Mouse (Mus musculus) CH12.LX (cell line): ENCODE measurements around the gene Tmem238l. TPM values are rescaled to one million over a fixed set of nuclear protein-coding genes. Genes with fewer than 3 reads are reported as not detected.

Source experiments
- DNase-seq: peaks from one replicate; pipeline ENCODE4 v3.0.0-alpha.2; 2013; ENCODE audit errors: extremely low read depth
- H3K27ac ChIP-seq: 2 replicates; pipeline ENCODE4 v1.5.1; 2012; ENCODE audit warnings: low read depth, mild to moderate bottlenecking, control low read depth, moderate library complexity; ENCODE audit not compliant: insufficient read depth
- H3K27me3 ChIP-seq: replicated peaks from 2 replicates; pipeline ENCODE3; 2012; ENCODE audit warnings: inconsistent platforms
- H3K36me3 ChIP-seq, 2 experiments: replicated peaks in 1 of 2; 2 replicates each; pipeline versions ENCODE3 to v1.6.1; 2012; ENCODE audit warnings: inconsistent platforms in 1 of 2, low read length in 1 of 2, mild to moderate bottlenecking in 1 of 2, mixed read lengths in 1 of 2, moderate library complexity in 1 of 2; ENCODE audit not compliant: control insufficient read depth in 1 of 2, insufficient read depth in 1 of 2
- H3K4me1 ChIP-seq, 2 experiments: 2 replicates each; pipeline ENCODE4 v1.6.1; 2012; ENCODE audit warnings: inconsistent platforms in 1 of 2, moderate library complexity in 1 of 2; ENCODE audit not compliant: insufficient read depth in 2 of 2, control insufficient read depth in 1 of 2
- H3K4me2 ChIP-seq: 2 replicates; pipeline ENCODE4 v1.6.1; 2012; ENCODE audit warnings: low read depth, mild to moderate bottlenecking, control low read depth; ENCODE audit not compliant: poor library complexity, insufficient read depth, severe bottlenecking
- H3K4me3 ChIP-seq, 3 experiments: fragments of 150-350 bp in 1 of 3; sonication (generic) in 1 of 3; replicated peaks in 1 of 3; 2 replicates each; pipeline versions ENCODE3 to v1.5.1; 2011 to 2012; ENCODE audit warnings: low read depth in 2 of 3, low read length in 2 of 3, mild to moderate bottlenecking in 2 of 3, moderate library complexity in 2 of 3, control low read depth in 1 of 3, improper control_type of control experiment in 1 of 3, inconsistent platforms in 1 of 3, mixed read lengths in 1 of 3; ENCODE audit not compliant: poor library complexity in 1 of 3
- H3K79me2 ChIP-seq: replicated peaks from 2 replicates; pipeline ENCODE4 v1.6.1; 2012; ENCODE audit warnings: mild to moderate bottlenecking, moderate library complexity; ENCODE audit not compliant: control insufficient read depth, poor library complexity, insufficient read depth, severe bottlenecking; ENCODE audit errors: extremely low read depth
- H3K9ac ChIP-seq: 2 replicates; pipeline ENCODE4 v1.6.1; 2012; ENCODE audit warnings: low read depth, mild to moderate bottlenecking, control low read depth, moderate library complexity; ENCODE audit not compliant: insufficient read depth
- H3K9me3 ChIP-seq: replicated peaks from 2 replicates; pipeline ENCODE3; 2012; ENCODE audit warnings: low read length, inconsistent platforms, mixed read lengths
- CHD2 ChIP-seq: IDR thresholded peaks from 2 replicates; pipeline ENCODE4 v1.6.1; 2011; ENCODE audit warnings: low read length, improper control_type of control experiment
- E2F4 ChIP-seq: IDR thresholded peaks from 2 replicates; pipeline ENCODE4 v1.6.1; 2011; ENCODE audit warnings: low read depth, low read length, improper control_type of control experiment; ENCODE audit not compliant: insufficient replicate concordance
- ELF1 ChIP-seq: IDR thresholded peaks from 2 replicates; pipeline ENCODE4 v1.6.1; 2014; ENCODE audit warnings: low read depth, mild to moderate bottlenecking, inconsistent platforms, low read length, improper control_type of control experiment
- EP300 ChIP-seq: IDR thresholded peaks from 2 replicates; pipeline ENCODE4 v1.6.1; 2011; ENCODE audit warnings: low read length, improper control_type of control experiment
- ETS1 ChIP-seq: conservative IDR thresholded peaks from 2 replicates; pipeline ENCODE4 v1.6.1; 2012; ENCODE audit warnings: low read depth, mild to moderate bottlenecking, inconsistent platforms, low read length, improper control_type of control experiment, moderate library complexity
- HCFC1 ChIP-seq: IDR thresholded peaks from 2 replicates; pipeline ENCODE4 v1.6.1; 2012; ENCODE audit warnings: low read depth, mild to moderate bottlenecking, inconsistent platforms, low read length, improper control_type of control experiment
- IRF4 ChIP-seq: IDR thresholded peaks from 2 replicates; pipeline ENCODE4 v1.6.1; 2014; ENCODE audit warnings: low read depth, mild to moderate bottlenecking, inconsistent platforms, low read length, improper control_type of control experiment
- JUND ChIP-seq: conservative IDR thresholded peaks from 2 replicates; pipeline ENCODE4 v1.6.1; 2011; ENCODE audit warnings: low read depth, low read length, improper control_type of control experiment
- KAT2A ChIP-seq: IDR thresholded peaks from 2 replicates; pipeline ENCODE4 v1.6.1; 2012; ENCODE audit warnings: low read length, improper control_type of control experiment, inconsistent platforms; ENCODE audit not compliant: insufficient replicate concordance
- PAX5 ChIP-seq: IDR thresholded peaks from 2 replicates; pipeline ENCODE4 v1.6.1; 2012; ENCODE audit warnings: low read length, inconsistent platforms, mixed read lengths
- POLR2A ChIP-seq: IDR thresholded peaks from 2 replicates; pipeline ENCODE4 v1.6.1; 2011; ENCODE audit warnings: low read depth, mild to moderate bottlenecking, improper control_type of control experiment, low read length
- RCOR1 ChIP-seq: conservative IDR thresholded peaks from 2 replicates; pipeline ENCODE4 v1.6.1; 2012; ENCODE audit warnings: low read depth, mild to moderate bottlenecking, inconsistent platforms, low read length, improper control_type of control experiment
- SMC3 ChIP-seq: IDR thresholded peaks from 2 replicates; pipeline ENCODE4 v1.6.1; 2011; ENCODE audit warnings: low read depth, low read length, improper control_type of control experiment
- TBP ChIP-seq: conservative IDR thresholded peaks from 2 replicates; pipeline ENCODE4 v1.6.1; 2011; ENCODE audit warnings: low read depth, low read length, improper control_type of control experiment
- TCF12 ChIP-seq: IDR thresholded peaks from 2 replicates; pipeline ENCODE4 v1.6.1; 2014; ENCODE audit warnings: low read depth, mild to moderate bottlenecking, inconsistent platforms, low read length, improper control_type of control experiment
- USF1 ChIP-seq: IDR thresholded peaks from 2 replicates; pipeline ENCODE4 v1.6.1; 2014; ENCODE audit warnings: low read depth, mild to moderate bottlenecking, inconsistent platforms, low read length, improper control_type of control experiment
- USF2 ChIP-seq: conservative IDR thresholded peaks from 2 replicates; pipeline ENCODE4 v1.6.1; 2011; ENCODE audit warnings: low read depth, low read length, improper control_type of control experiment
- ZKSCAN1 ChIP-seq: IDR thresholded peaks from 2 replicates; pipeline ENCODE4 v1.6.1; 2012; ENCODE audit warnings: low read depth, inconsistent platforms, low read length, improper control_type of control experiment, borderline replicate concordance
- ZMIZ1 ChIP-seq: IDR thresholded peaks from 2 replicates; pipeline ENCODE4 v1.6.1; 2012; ENCODE audit warnings: low read depth, mild to moderate bottlenecking, inconsistent platforms, low read length, improper control_type of control experiment
- dilution Hi-C: fragments of 300-500 bp; cut with MboI; formaldehyde crosslinking; loops from 2 replicates; pipeline ENCODE4 v1.14.3; 2020; ENCODE audit warnings: low sequenced_read_pairs; ENCODE audit not compliant: extremely low pct_unique_long_range_greater_than_20kb, extremely low pct_ligation_motif_present
- in situ Hi-C: fragments of 300-500 bp; cut with MboI; formaldehyde crosslinking; loops from 3 replicates; pipeline ENCODE4 v1.14.3; 2019; ENCODE audit warnings: low sequenced_read_pairs, low pct_ligation_motif_present, low pct_unique_long_range_greater_than_20kb, mixed read lengths
- polyA plus RNA-seq: library from polyadenylated mRNA; unstranded; fragments of >175 nt; gene quantifications from 2 replicates; pipeline ENCODE4 v1.2.1, GENCODE M21; 2012; ENCODE audit warnings: low read depth; ENCODE audit not compliant: insufficient read length
- total RNA-seq, 2 experiments: library from RNA; depleted of rRNA; stranded (reverse); fragments of 300-350 nt in 1 of 2; fragments of >200 nt in 1 of 2; gene quantifications; 2 replicates each; pipeline ENCODE4 v1.2.3; 2012 to 2014

The Tmem238l gene
- total and polyA plus RNA-seq, 3 experiments: not detected

DNA sequence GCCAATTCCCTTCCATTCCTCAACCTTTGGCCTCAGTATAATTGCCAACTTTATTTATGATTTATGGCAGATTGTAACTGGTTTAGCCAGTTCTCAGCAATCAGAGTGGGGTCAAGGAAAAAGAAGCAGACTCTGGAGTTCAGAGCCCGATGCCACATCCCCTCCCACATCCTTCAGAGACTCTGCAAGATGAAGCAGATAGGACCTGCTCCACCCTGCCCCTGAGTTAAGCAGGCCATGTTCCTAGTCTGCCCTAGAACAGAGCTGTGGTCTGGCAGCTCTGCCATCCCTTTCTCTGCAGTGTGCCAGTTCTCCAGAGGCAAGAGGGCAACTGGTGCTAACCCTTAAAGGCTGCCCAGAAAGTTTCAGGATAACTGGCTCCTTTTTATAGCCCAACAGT is 4.4 kb downstream of the Tmem238l start:
- Histone ChIP-seq H3K27ac (no peak overlapping the region), H3K27me3 (peaks cover 35% of the 10 kb centered on the region), H3K4me3 (no peak overlapping the region), H3K79me2 (no peaks in the 10 kb centered on the region), H3K4me2 (no peak overlapping the region), H3K4me1 (0 out of 4 replicates have a peak, but pooled peaks cover 0 to 3% of the 10 kb centered on the region in 2 experiments), H3K36me3 (no peaks in the 10 kb centered on the region), H3K9me3 (no peaks in the 10 kb centered on the region), H3K9ac (no peak overlapping the region)
- in situ Hi-C loops (no loop called here), dilution Hi-C loops (no loop called here)
- DNase-seq: no peak
- TF ChIP-seq ZKSCAN1: no peak
- no peak for TF ChIP-seq IRF4
- no peak for TF ChIP-seq TBP
- TF ChIP-seq RCOR1: no peak
- no peak for TF ChIP-seq JUND
- TF ChIP-seq ETS1: no peak
- TF ChIP-seq ZMIZ1: no peak
- TF ChIP-seq EP300: no peak
- no peak for TF ChIP-seq USF1
- no peak for TF ChIP-seq CHD2
- TF ChIP-seq PAX5: no peak
- no peak for TF ChIP-seq POLR2A
- TF ChIP-seq SMC3: no peak
- TF ChIP-seq KAT2A: no peak
- TF ChIP-seq TCF12: no peak
- no peak for TF ChIP-seq ELF1
- no peak for TF ChIP-seq E2F4
- no peak for TF ChIP-seq HCFC1
- TF ChIP-seq USF2: no peak

DNA sequence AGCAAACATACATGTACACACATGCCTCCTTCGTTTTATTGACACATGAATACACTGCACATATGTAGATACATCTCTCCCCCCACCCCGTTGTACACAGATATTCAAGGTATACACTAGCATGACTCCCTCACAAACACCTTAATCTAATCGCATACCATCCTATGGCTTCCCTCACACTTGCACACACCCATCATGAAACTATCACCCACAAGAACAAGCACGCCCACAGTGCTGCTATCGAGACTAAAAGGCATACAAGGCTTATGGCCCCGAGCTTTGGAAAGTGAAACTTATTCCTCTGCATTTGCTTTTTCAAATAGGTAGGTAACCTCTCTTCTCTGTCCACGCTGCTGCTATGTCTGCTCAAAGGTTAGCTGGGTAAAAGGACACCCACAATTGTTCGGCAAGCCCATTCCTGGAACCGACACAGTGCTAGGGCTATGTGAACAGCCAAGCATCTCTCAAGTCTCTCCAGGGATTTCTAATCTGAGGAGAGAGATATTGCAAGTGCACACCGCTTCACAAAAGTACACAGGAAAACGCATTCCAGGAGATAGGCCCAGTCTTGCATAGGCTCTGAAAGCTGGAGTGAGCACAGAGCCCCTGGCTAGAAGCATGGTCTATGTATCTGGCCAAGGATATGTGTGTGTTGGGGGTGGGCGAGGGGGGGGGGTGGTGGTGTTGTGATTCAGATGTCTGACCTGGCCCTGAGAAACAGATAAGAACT is 5.2 kb downstream of the Tmem238l start:
- DNase-seq: no peak

More for the DNA sequence above, 5.2 kb downstream of the Tmem238l start:
- dilution Hi-C loops (no loop called here), in situ Hi-C loops (no loop called here)
- Histone ChIP-seq H3K79me2 (no peaks in the 10 kb centered on the region), H3K27me3 (peaks cover 38% of the 10 kb centered on the region), H3K9me3 (no peaks in the 10 kb centered on the region), H3K4me2 (peak overlapping the region; percentile 31), H3K27ac (no peak overlapping the region), H3K4me1 (0 out of 4 replicates have a peak, but pooled peaks cover 0 to 3% of the 10 kb centered on the region in 2 experiments), H3K9ac (no peak overlapping the region), H3K4me3 (no peak overlapping the region), H3K36me3 (no peaks in the 10 kb centered on the region)
- no peak for TF ChIP-seq IRF4
